Comparison of ENCODE assay signal across 8 mouse cellular contexts in the genomic region with DNA sequence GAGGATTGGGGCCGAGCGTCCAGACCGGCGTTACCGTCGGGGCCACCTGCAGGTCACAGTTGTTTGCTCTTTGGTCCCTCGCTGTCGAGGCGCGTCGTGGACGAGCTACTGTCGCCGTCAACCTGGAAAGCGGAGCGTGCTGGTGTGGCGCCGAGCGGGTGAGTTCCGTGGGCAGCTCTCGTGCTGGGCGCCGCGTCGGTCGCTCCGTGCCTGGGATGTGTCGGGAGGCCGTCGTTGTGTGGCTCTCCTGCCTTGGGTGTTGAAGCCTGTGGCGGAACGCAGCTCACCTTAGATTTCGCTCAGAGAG. TPM values are rescaled to one million over a fixed set of nuclear protein-coding genes. Genes with fewer than 3 reads are reported as not detected.
DNase-seq lines count a peak whose midpoint lies in the region; ATAC-seq and TF ChIP-seq lines count a peak whose summit lies in the region.

Gene Banf1 (minus strand): TSS at position 116 of the 307 bp plus-strand sequence.

- TF ChIP-seq POLR2A in brain, embryonic 14.5 days (IDR thresholded peaks at IDR 0.05; ENCODE audit: borderline replicate concordance, extremely low read depth, insufficient read depth, insufficient read length, poor library complexity, severe bottlenecking) = no peak

- peak within 1 kb of the TSS; percentile 79 for H3K9ac ChIP-seq in midbrain, embryonic 14.5 days (replicated peaks; ENCODE audit: low read length)

- H3K27ac ChIP-seq in left cerebral cortex, adult 2 months = peak within 1 kb of the TSS; percentile 94
- peak within 1 kb of the TSS; percentile 91 for H3K27ac ChIP-seq in midbrain, embryonic 14.5 days (replicated peaks; ENCODE audit: low read depth, low read length)

- peak within 1 kb of the TSS; percentile 92 for H3K4me2 ChIP-seq in midbrain, embryonic 14.5 days (ENCODE audit: low read length)

- no peak for TF ChIP-seq CTCF in left cerebral cortex, adult 2 months (IDR thresholded peaks at IDR 0.05)
- no peak for TF ChIP-seq CTCF in brain, embryonic 14.5 days (IDR thresholded peaks at IDR 0.05; ENCODE audit: borderline replicate concordance, extremely low read depth, insufficient read depth, insufficient read length)

- no peak for ATAC-seq in granulocyte monocyte progenitor cell, adult 5-6 weeks (replicated peaks; ENCODE audit: poor library complexity, severe bottlenecking)
- ATAC-seq in midbrain, embryonic 14.5 days (ENCODE audit: low FRiP score, low TSS enrichment) = no peak

- intact Hi-C loops in left cerebral cortex, adult 2 months (cut with DNase I) = loop anchor here (2.0 to 5.0 kb wide), 3 partner anchors 58 to 320 kb away; partner anchors contain the start of genes AI837181, Drap1, Map3k11 and Mus81

- WGBS in midbrain, embryonic 14.5 days = under 1% methylated on average over 33 of the region's 33 CpGs

- H3K4me3 ChIP-seq in left cerebral cortex, adult 2 months = peak within 1 kb of the TSS; percentile 88
- H3K4me3 ChIP-seq in midbrain, embryonic 14.5 days (replicated peaks; ENCODE audit: low read depth, low read length) = peak within 1 kb of the TSS; percentile 96

- H3K36me3 ChIP-seq in midbrain, embryonic 14.5 days (ENCODE audit: control insufficient read depth, insufficient read depth, low read length) = peaks cover 50% of the 10 kb centered on the region

- DNase-seq in left cerebral cortex, adult 2 months (ENCODE audit: extremely low spot score in 1 of 2, low spot score in 2 of 2) = no peak
- no peak for DNase-seq in left cerebral cortex, adult 11 months (ENCODE audit: low spot score)
- DNase-seq in brain, embryonic 14.5 days (ENCODE audit: low read depth) = no peak
- no peak for DNase-seq in layer of hippocampus, postnatal 14 days (ENCODE audit: low spot score in 2 of 2)
- DNase-seq in midbrain, embryonic 14.5 days = no peak
- no peak for DNase-seq in cerebellum, adult 9-11 months
- no peak for DNase-seq in urinary bladder, postnatal 4 days (ENCODE audit: low spot score in 2 of 2)

- peaks cover 15% of the 10 kb centered on the region for H3K4me1 ChIP-seq in midbrain, embryonic 14.5 days (ENCODE audit: control insufficient read depth, insufficient read depth, low read length)

- no peaks in the 10 kb centered on the region for H3K9me3 ChIP-seq in midbrain, embryonic 14.5 days (ENCODE audit: control insufficient read depth, low read length)

- no peaks in the 10 kb centered on the region for H3K27me3 ChIP-seq in midbrain, embryonic 14.5 days (ENCODE audit: control insufficient read depth, insufficient read depth, low read length)

RNA-seq across cellular contexts. Expression of gene Banf1, which starts in this region (rescaled TPM):
- total RNA-seq in left cerebral cortex, adult 2 months (2021) = 10 to 100 TPM; 75.5 to 82.2 TPM
- 181 and 258 TPM in 2 replicates for polyA plus RNA-seq in brain, embryonic 14.5 days (2012; rRNA removed)
- total RNA-seq in granulocyte monocyte progenitor cell, adult 5-6 weeks (2014; fragmentation: Nextera tagmentation) = 526 and 559 TPM in 2 replicates
- 84.9 and 130 TPM in 2 replicates for total RNA-seq in granulocyte monocyte progenitor cell, adult 5-6 weeks (2017)
- 10 to 100 TPM; 83.0 to 97.1 TPM for total RNA-seq in layer of hippocampus, postnatal 14 days (2021)
- polyA plus RNA-seq in midbrain, embryonic 14.5 days (2014; fragmentation: Nextera tagmentation; extraction: Ambion mirVana) = 330 and 375 TPM in 2 replicates
